Mouse (Mus musculus) colon, adult 2 months (tissue): ENCODE results near the gene Stpg3. TPM values are rescaled to one million over a fixed set of nuclear protein-coding genes. Genes with fewer than 3 reads are reported as not detected.

ENCODE experiments used
- polyA plus RNA-seq: library from polyadenylated mRNA; depleted of rRNA; stranded (reverse); fragments of >200 nt; gene quantifications from 2 replicates; pipeline ENCODE4 v1.2.3, GENCODE M21; 2012; rRNA removed

The Stpg3 gene
- polyA plus RNA-seq, result 0.19 TPM in 1 of 2 replicates, not detected in the other

DNA sequence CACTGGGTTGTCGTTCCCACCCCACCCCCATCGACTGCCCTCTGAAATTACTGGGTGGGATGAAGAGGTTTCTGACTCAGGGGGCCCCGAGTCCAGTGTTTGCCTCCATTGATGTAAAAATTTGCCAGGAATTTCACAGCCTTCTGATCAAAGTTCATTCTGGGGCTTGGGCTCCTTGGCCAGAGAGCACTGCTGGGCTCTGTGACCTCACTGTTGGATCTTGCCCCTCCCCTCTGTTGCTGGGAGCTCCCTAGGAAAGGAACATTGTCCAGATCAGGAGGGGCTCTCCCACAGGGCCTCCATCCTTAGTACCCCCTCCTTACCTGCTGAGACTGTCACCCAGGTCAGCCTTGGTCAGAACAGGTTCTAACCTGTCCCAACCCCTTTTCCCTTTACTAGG is at the start of gene Stpg3:
Gene Stpg3 (minus strand): TSS at position 194 of the 400 bp plus-strand sequence.

GRCm38 (mm10) chr2:25262291-25262767 is 47.9 kb upstream of the Stpg3 start, which contains the start of gene Tprn:
TSS of gene Tprn (plus strand) at chr2:25262618.

DNA sequence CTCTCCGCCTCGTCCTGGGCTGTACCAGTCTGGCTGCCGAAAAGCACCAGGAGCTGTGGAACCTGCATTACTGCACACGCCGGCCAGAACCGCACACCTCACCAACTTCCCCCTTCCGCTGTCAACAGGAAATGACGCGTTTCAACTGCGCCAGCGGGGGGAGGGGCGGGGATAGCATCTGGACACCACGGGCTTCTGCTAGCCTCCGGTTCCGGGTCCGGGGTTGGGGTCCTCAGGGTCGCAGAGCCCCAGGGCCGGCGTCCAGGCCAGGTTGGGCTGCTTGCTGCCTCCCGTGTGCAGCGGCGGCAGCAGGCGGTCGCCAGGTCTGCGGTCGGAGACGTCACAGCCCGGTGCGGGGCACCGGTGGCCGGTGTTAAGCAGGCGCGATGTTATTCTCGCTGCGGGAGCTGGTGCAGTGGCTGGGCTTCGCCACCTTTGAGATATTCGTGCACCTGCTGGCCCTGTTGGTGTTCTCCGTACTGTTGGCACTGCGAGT is 40.9 kb upstream of the Stpg3 start, which contains the start of gene Tmem203:
Gene Tmem203 (plus strand): TSS at position 156 of the 496 bp plus-strand sequence.

DNA sequence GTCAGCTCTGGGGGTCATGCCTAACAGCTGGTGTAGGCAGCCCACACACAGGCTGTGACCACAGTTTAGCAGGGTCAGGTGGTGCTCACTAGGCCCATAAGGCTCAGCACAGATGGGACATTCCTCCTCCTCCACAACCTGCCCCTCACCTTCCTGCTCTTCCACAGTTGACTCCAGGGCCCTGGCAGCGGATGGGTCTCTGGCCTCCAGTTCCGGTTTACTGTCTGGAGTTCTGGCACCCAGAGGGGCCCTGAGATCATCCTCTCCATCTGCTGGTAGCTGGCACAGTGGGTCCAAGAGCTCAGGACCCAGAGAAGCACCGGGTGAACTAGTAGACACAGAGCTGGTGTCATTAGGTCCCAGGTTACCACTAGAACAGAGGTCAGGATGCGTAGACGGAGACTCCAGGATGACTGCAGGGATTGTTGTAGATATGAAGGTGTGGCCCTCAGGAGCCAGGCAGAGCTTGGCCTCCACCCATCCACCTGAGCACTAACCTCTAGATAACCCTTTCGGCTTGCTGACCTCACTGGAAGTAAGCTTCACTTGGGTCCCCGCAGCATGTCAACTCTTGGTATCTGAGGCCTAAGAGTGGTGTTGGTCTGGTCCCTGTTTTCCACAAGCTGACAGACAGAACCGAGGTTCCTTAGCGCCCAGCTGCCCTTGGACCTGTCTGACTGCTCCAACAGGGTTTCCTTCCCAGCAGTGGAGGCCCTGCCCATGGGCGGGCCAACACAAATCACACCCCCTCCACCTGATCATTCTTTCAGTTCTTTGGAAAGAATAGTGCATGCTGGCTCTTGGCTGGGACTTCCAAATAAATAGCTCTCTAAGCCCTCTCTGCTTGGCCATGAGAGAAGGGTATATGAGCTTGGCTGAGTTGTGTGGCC is 32.0 kb upstream of the Stpg3 start, which contains the start of gene AL732309.1:
Gene AL732309.1 (minus strand): TSS at position 681 of the 890 bp plus-strand sequence.

DNA sequence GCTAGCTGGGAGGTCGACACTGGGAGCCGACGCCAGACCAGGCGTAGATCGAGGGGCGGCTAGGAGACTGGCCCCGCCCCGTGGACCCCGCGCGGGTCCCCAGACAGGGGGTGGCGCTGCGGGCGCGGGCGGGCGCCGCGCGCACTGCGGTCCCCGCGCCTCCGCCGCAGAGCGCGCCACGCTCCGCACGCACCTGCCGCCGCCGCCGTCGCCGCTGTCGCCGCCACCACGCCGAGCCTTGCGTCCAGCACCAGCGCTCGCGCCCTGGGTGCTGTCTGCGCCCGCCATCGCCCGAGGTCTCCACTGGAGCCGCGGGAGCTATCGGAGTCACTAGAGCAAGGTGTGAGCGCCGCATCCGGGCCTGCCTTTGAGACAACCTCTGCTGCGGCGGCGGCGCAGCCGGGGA is 27.7 kb upstream of the Stpg3 start, which contains the start of the genes Rnf208 and Cysrt1:
Gene Rnf208 (plus strand): TSS at position 155 of the 406 bp plus-strand sequence.
Gene Cysrt1 (minus strand): TSS at position 352 of the 406 bp plus-strand sequence.

GRCm38 (mm10) chr2:25236614-25237013 is 22.2 kb upstream of the Stpg3 start, which contains the start of gene Rnf224:
TSS of gene Rnf224 (minus strand) at chr2:25236787.

DNA sequence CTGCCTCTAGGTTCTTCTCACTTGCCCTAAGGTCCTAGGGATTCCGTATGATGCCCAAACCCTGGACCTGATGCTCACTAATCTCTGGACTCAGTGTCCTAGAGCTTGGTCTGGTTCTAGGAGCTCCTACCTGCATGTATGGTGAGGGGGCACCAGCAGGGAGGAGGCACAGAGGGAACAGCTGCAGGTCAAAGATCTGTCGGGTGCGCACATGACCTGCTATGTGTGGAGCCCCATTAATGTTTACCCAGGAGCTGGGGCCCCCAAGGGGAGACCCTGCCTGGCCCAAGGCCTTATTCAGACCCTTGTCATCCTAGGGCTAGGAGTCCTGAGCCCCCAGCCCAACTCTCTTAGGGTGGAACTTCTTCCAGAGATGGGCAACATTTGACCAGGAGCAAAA is 19.6 kb upstream of the Stpg3 start, which contains the start of gene Slc34a3:
Gene Slc34a3 (minus strand): TSS at position 315 of the 400 bp plus-strand sequence.

GRCm38 (mm10) chr2:25224492-25224765 is 10.0 kb upstream of the Stpg3 start, which contains the start of gene Tubb4b:
TSS of gene Tubb4b (minus strand) at chr2:25224702.

DNA sequence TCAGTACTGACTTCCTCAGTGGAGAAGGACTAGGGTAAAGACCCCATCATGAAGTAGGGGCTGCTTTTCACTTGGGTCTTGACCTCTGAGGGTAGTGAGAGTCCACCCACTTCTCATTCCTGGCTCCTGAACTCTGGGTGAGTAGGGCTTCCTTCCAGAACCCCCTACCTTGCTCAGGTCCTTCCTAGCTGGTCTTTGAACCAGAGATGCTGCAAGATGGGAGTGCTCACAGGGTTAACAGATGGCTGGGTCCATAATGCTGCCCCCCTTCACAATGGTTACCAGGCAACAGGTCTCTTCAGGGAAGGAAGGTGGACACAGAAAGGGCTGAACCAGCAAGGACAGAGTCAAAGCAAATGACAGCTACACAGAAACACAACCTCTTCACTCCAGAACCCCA is 4.0 kb upstream of the Stpg3 start, which contains the start of gene Fam166a:
Gene Fam166a (plus strand): TSS at position 301 of the 400 bp plus-strand sequence.

GRCm38 (mm10) chr2:25211121-25211670 is 3.2 kb downstream of the Stpg3 start, which contains the start of gene Nelfb:
TSS of gene Nelfb (minus strand) at chr2:25211489.

DNA sequence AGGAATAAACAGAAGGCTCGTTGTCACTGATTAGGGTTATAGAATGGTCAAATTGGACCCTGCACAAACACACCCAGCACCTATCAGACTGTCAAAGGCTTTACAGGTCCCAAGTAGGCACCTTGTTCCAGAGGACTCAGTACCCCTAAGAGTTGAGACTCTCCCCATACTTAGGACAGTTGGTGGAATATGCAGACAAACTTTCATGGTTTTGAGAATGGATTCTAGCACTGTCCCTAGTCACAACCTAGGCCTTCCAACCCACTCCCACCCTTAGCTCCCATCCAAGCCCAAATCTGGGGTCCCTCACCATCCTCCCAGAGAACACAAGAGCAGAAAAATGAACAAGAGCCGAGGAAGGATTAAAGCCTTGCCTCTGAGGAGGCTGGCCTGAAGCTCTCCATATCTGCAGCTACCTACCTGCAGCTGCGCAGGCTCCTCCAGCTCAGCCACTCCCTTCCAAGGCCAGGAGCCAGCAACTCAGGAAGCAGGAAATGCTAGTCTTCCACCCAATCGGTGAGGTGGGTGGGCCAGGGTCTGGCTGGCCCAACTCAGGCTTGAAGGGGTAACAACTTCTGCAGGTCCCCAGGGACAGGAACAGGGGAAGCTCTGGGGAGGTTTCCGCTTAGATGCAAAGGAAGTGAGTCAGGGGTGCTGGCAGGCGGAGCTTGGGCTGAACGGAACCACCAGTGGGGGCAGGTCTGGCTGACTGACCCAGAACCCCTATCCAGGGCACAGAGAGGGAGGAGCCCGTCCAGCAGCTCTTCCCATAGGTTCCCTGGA is 18.1 kb downstream of the Stpg3 start, which contains the start of gene Tor4a:
Gene Tor4a (minus strand): TSS at position 715 of the 783 bp plus-strand sequence.

GRCm38 (mm10) chr2:25180478-25180903 is 33.9 kb downstream of the Stpg3 start, which contains the start of gene Nrarp:
TSS of gene Nrarp (plus strand) at chr2:25180758.

Other genes with a start within 250 kb of the Stpg3 start
- gene Mrpl41, start 239.5 kb downstream of the Stpg3 start, polyA plus RNA-seq, result 25.2 and 27.7 TPM in 2 replicates
- 11.7 and 11.8 TPM in 2 replicates for gene Pnpla7, start 238.6 kb downstream of the Stpg3 start, polyA plus RNA-seq
- gene Nsmf, start 160.3 kb downstream of the Stpg3 start, polyA plus RNA-seq, result 234 and 268 TPM in 2 replicates
- gene Entpd8, start 134.3 kb downstream of the Stpg3 start, polyA plus RNA-seq, result 240 and 325 TPM in 2 replicates
- gene Noxa1, start 119.5 kb downstream of the Stpg3 start, polyA plus RNA-seq, result 82.7 and 117 TPM in 2 replicates
- gene Nrarp, start 33.9 kb downstream of the Stpg3 start, polyA plus RNA-seq, result 38.5 and 40.0 TPM in 2 replicates
- 73.5 and 77.4 TPM in 2 replicates for gene Tor4a, start 17.8 kb downstream of the Stpg3 start, polyA plus RNA-seq
- gene Nelfb, start 3.1 kb downstream of the Stpg3 start, polyA plus RNA-seq, result 58.5 and 62.9 TPM in 2 replicates
- 0.10 TPM in 1 of 2 replicates, not detected in the other for gene Fam166a, start 4.1 kb upstream of the Stpg3 start, polyA plus RNA-seq
- 680 and 930 TPM in 2 replicates for gene Tubb4b, start 10.1 kb upstream of the Stpg3 start, polyA plus RNA-seq
- 0.06 TPM in 1 of 2 replicates, not detected in the other for gene Slc34a3, start 19.7 kb upstream of the Stpg3 start, polyA plus RNA-seq
- not detected in 2 replicates for gene Rnf224, start 22.1 kb upstream of the Stpg3 start, polyA plus RNA-seq
- gene Rnf208, start 27.6 kb upstream of the Stpg3 start, polyA plus RNA-seq, result 17.8 and 19.3 TPM in 2 replicates
- gene Cysrt1, start 27.8 kb upstream of the Stpg3 start, polyA plus RNA-seq, result 0.41 TPM in 1 of 2 replicates, not detected in the other
- 26.9 and 28.8 TPM in 2 replicates for gene AL732309.1, start 32.2 kb upstream of the Stpg3 start, polyA plus RNA-seq
- gene Tmem203, start 40.8 kb upstream of the Stpg3 start, polyA plus RNA-seq, result 39.1 and 59.2 TPM in 2 replicates
- gene Tprn, start 48.0 kb upstream of the Stpg3 start, polyA plus RNA-seq, result 194 and 199 TPM in 2 replicates
- gene Ssna1, start 57.8 kb upstream of the Stpg3 start, polyA plus RNA-seq, result 68.4 and 69.1 TPM in 2 replicates
- 80.9 and 85.4 TPM in 2 replicates for gene Anapc2, start 57.8 kb upstream of the Stpg3 start, polyA plus RNA-seq
- gene Tmem210, start 73.5 kb upstream of the Stpg3 start, polyA plus RNA-seq, result not detected in 2 replicates
- 197 and 281 TPM in 2 replicates for gene Lrrc26, start 75.3 kb upstream of the Stpg3 start, polyA plus RNA-seq
- 1.5 TPM in 2 replicates for gene Grin1, start 104.5 kb upstream of the Stpg3 start, polyA plus RNA-seq
- gene Man1b1, start 117.7 kb upstream of the Stpg3 start, polyA plus RNA-seq, result 15.6 and 17.3 TPM in 2 replicates
- gene Dpp7, start 141.7 kb upstream of the Stpg3 start, polyA plus RNA-seq, result 37.3 and 38.5 TPM in 2 replicates
- 53.2 and 76.3 TPM in 2 replicates for gene Uap1l1, start 151.0 kb upstream of the Stpg3 start, polyA plus RNA-seq
- gene Sapcd2, start 157.7 kb upstream of the Stpg3 start, polyA plus RNA-seq, result 24.4 and 27.1 TPM in 2 replicates
- 66.7 and 73.6 TPM in 2 replicates for gene Entpd2, start 181.2 kb upstream of the Stpg3 start, polyA plus RNA-seq
- gene Npdc1, start 184.7 kb upstream of the Stpg3 start, polyA plus RNA-seq, result 246 and 266 TPM in 2 replicates
- gene Fut7, start 208.6 kb upstream of the Stpg3 start, polyA plus RNA-seq, result 0.19 and 0.25 TPM in 2 replicates
- 19.3 and 24.9 TPM in 2 replicates for gene Abca2, start 214.1 kb upstream of the Stpg3 start, polyA plus RNA-seq
- 1.6 and 2.1 TPM in 2 replicates for gene Clic3, start 242.2 kb upstream of the Stpg3 start, polyA plus RNA-seq
- gene Paxx, start 246.5 kb upstream of the Stpg3 start, polyA plus RNA-seq, result 66.2 and 79.3 TPM in 2 replicates